Mouse (Mus musculus) embryonic facial prominence, embryonic 14.5 days (tissue): ENCODE measurements around the gene Ereg. TPM values are rescaled to one million over a fixed set of nuclear protein-coding genes. Genes with fewer than 3 reads are reported as not detected.

ENCODE experiments used
- ATAC-seq: fragments of 200-750 bp; cut with Nextera tagmentation; 2 replicates; pipeline ENCODE4 v1.8.0; 2017; ENCODE audit warnings: low read depth, moderate number of reproducible peaks, moderate TSS enrichment
- DNase-seq: peaks from one replicate; pipeline ENCODE4 v3.0.0-alpha.2; 2015; ENCODE audit warnings: low spot score
- H3K27ac ChIP-seq: fragments of 300-500 bp; sonication (generic); replicated peaks from 2 replicates; pipeline ENCODE4 v1.5.1; 2014; ENCODE audit warnings: low read depth, mild to moderate bottlenecking, low read length, moderate library complexity
- H3K27me3 ChIP-seq: fragments of 300-500 bp; sonication (generic); replicated peaks from 2 replicates; pipeline ENCODE4 v1.6.1; 2014; ENCODE audit warnings: low read length; ENCODE audit not compliant: control insufficient read depth, insufficient read depth
- H3K36me3 ChIP-seq: fragments of 300-500 bp; sonication (generic); 2 replicates; pipeline ENCODE4 v1.6.1; 2014; ENCODE audit warnings: low read length, mixed read lengths; ENCODE audit not compliant: control insufficient read depth, insufficient read depth
- H3K4me1 ChIP-seq: fragments of 300-500 bp; sonication (generic); 2 replicates; pipeline ENCODE4 v1.6.1; 2014; ENCODE audit warnings: antibody characterized with exemption, low read length; ENCODE audit not compliant: control insufficient read depth, insufficient read depth
- H3K4me2 ChIP-seq: fragments of 300-500 bp; sonication (generic); 2 replicates; pipeline ENCODE4 v1.6.1; 2014; ENCODE audit warnings: low read depth, mild to moderate bottlenecking, low read length, moderate library complexity, mixed read lengths
- H3K4me3 ChIP-seq: fragments of 300-500 bp; sonication (generic); 2 replicates; pipeline ENCODE4 v1.5.1; 2014; ENCODE audit warnings: low read depth, mild to moderate bottlenecking, low read length
- H3K9ac ChIP-seq: fragments of 300-500 bp; sonication (generic); 2 replicates; pipeline ENCODE4 v1.6.1; 2014; ENCODE audit warnings: low read depth, mild to moderate bottlenecking, low read length, moderate library complexity, mixed read lengths
- H3K9me3 ChIP-seq: fragments of 300-500 bp; sonication (generic); 2 replicates; pipeline ENCODE4 v1.6.1; 2016; ENCODE audit warnings: low read length; ENCODE audit not compliant: control insufficient read depth
- WGBS: fragments of 180-500 bp; shearing (Covaris S2); extraction: QIAGEN DNeasy Blood & Tissue Kit; methylation state at CpG from one replicate; pipeline ENCODE4 v1.1.7; 2014; 5-methylcytosine and 5-hydroxymethylcytosine counted together
- polyA plus RNA-seq: library from polyadenylated mRNA; unstranded; fragments of >200 nt; fragmentation: Nextera tagmentation; extraction: Ambion mirVana; gene quantifications from 2 replicates; pipeline ENCODE4 v1.2.1, GENCODE M21; 2014

Ereg gene
- polyA plus RNA-seq, 1 experiment from 2014 or later = 0.06 TPM

DNA sequence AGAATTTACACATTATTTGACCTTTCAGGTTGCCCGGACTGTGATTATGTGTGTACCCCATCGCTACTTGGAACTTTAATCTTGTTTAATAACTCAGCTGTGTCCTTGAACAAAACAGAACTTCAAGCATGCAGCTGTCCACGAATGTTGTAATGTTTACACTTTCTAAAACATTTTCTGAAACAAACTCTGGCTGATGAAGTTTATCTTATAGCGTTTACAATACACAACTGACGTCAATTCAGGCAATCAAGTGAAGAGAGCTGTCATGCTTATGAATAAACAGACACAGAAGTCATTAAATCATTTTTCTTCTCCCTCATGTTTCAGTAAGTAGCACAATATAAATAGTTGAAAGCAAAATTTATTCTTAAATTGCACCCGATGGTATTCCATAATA, 26.4 kb upstream of the Ereg start:
- no peak overlapping the region for H3K4me3 ChIP-seq
- no peaks in the 10 kb centered on the region for H3K36me3 ChIP-seq
- no peaks in the 10 kb centered on the region for H3K9me3 ChIP-seq
- 64% methylated on average over 6 of the region's 6 CpGs for WGBS
- H3K4me1 ChIP-seq = no peaks in the 10 kb centered on the region
- no peak for DNase-seq
- no peak for ATAC-seq
- H3K27ac ChIP-seq = no peak overlapping the region
- H3K4me2 ChIP-seq = no peak overlapping the region
- no peak overlapping the region for H3K9ac ChIP-seq
- no peaks in the 10 kb centered on the region for H3K27me3 ChIP-seq

DNA sequence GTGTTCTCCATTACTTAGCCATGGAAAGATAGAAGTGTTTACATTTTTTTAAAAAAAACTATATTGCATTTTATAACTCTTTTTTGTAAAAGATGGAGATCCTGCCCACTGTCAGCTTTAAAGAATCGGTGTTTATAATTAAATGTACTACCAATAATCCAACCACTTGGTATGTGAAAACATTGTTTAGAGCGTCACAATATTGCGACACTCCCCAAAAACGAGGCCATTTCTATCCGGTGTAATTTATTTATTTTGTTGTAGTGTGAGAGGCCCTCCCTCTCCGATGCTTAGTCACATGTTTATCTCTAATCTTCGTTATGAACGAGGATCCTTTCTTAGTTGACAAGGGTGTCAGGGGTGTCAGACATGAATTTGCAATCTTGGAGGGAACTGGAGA, 26.0 kb upstream of the Ereg start:
- Histone ChIP-seq H3K4me1 (no peaks in the 10 kb centered on the region), H3K4me3 (no peak overlapping the region), H3K9ac (no peak overlapping the region), H3K27ac (no peak overlapping the region), H3K4me2 (no peak overlapping the region), H3K36me3 (no peaks in the 10 kb centered on the region), H3K9me3 (no peaks in the 10 kb centered on the region), H3K27me3 (no peaks in the 10 kb centered on the region)
- WGBS = 81% methylated on average over 8 of the region's 8 CpGs
- DNase-seq = no peak
- no peak for ATAC-seq

DNA sequence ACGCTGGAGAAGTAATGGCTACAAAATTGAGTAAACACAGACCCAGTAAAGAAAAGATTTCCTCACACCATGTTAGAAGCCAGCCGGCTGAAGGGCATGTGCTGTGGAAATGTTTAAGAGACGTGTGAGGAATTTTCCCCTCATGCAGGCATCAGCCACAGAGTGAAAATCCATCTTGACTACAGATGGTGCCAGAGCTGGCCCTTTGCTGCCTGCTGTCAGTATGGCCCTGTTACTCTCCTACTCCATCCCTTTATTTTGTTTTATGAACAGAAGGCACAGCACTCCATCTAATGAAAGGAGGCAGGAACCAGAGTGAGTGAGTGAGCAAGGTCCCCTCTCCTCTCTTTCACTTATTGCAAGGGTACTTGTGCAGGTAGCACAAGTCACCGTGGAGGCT, 2.1 kb upstream of the Ereg start:
- Histone ChIP-seq H3K4me1 (peaks cover 4% of the 10 kb centered on the region), H3K27ac (no peak overlapping the region), H3K36me3 (no peaks in the 10 kb centered on the region), H3K9ac (no peak overlapping the region), H3K4me2 (no peak overlapping the region), H3K9me3 (no peaks in the 10 kb centered on the region), H3K4me3 (no peak overlapping the region), H3K27me3 (peaks cover 23% of the 10 kb centered on the region)
- WGBS = 59% methylated on average over 4 of the region's 4 CpGs
- DNase-seq (no peak), ATAC-seq (no peak)

DNA sequence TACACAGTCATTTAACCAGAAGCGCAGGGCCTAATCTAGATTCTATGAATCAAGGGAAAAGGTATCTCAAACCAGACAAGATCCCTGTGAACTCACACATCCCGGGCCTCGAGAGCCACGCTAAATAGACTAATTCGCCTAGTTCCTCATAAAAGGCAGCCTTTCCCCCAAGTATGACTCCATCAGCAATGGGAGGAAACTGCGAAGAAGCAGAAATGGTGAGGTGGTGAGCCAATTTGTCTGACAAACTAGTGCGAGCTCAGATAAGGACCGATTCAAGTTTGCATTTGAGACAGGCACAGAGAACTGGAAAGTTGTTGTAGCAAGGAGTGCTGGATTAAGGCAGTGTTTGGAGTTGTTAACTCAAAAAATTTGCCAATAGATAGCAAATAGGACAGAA, 796 bp upstream of the Ereg start:
- Histone ChIP-seq H3K36me3 (no peaks in the 10 kb centered on the region), H3K4me1 (peaks cover 4% of the 10 kb centered on the region), H3K4me2 (no peak overlapping the region), H3K9ac (no peak overlapping the region), H3K9me3 (no peaks in the 10 kb centered on the region), H3K27me3 (peaks cover 23% of the 10 kb centered on the region), H3K27ac (no peak overlapping the region), H3K4me3 (no peak overlapping the region)
- WGBS = 79% methylated on average over 8 of the region's 8 CpGs
- DNase-seq (no peak), ATAC-seq (no peak)

DNA sequence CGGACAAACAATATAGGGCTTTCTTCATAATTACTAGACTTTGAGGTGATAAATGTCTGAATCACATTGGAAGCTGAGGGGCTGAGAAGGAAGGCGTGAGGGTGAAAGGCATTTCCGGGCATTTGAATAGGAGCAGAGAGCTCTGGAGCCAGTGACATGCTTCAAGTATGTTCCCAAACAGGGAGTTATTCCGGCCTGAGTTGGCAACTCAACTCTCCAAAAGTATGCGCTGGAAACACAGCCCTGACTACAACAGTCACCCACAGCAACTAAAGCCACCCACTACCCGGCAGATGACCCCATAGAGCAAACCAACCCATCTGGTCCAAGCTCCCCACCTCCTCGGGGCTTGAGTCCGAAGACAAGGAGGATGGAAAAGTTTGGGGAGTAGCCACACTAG, 396 bp upstream of the Ereg start:
- Histone ChIP-seq H3K9me3 (no peaks in the 10 kb centered on the region), H3K4me3 (peak overlapping the region; percentile 33), H3K36me3 (no peaks in the 10 kb centered on the region), H3K27me3 (peaks cover 23% of the 10 kb centered on the region), H3K27ac (no peak overlapping the region), H3K4me1 (peaks cover 4% of the 10 kb centered on the region), H3K4me2 (peak overlapping the region; percentile 57), H3K9ac (peak overlapping the region; percentile 51; the same call in 1 of the 2 replicates)
- 37% methylated on average over 8 of the region's 8 CpGs for WGBS
- no peak for DNase-seq
- ATAC-seq = no peak

- no peak overlapping the region for H3K27ac ChIP-seq
- no peaks in the 10 kb centered on the region for H3K36me3 ChIP-seq
- H3K4me2 ChIP-seq = peak overlapping the region; percentile 57
- H3K27me3 ChIP-seq = peaks cover 23% of the 10 kb centered on the region
- ATAC-seq (no peak), DNase-seq (no peak)
- no peaks in the 10 kb centered on the region for H3K9me3 ChIP-seq
- no peak overlapping the region for H3K4me3 ChIP-seq
- H3K9ac ChIP-seq = no peak overlapping the region
- WGBS = 57% methylated on average over 1 of the region's 1 CpGs
- H3K4me1 ChIP-seq = peaks cover 4% of the 10 kb centered on the region
These were observed 599 bp downstream of the Ereg start for GRCm38 (mm10) chr5:91075021-91075420.

GRCm38 (mm10) chr5:91083016-91083415, 8.6 kb downstream of the Ereg start:
- DNase-seq (no peak), ATAC-seq (no peak)
- no peak overlapping the region for H3K4me2 ChIP-seq
- no peaks in the 10 kb centered on the region for H3K27me3 ChIP-seq
- H3K9ac ChIP-seq = no peak overlapping the region
- WGBS = 83% methylated on average over 5 of the region's 5 CpGs
- no peak overlapping the region for H3K27ac ChIP-seq
- no peaks in the 10 kb centered on the region for H3K9me3 ChIP-seq
- H3K4me1 ChIP-seq = no peaks in the 10 kb centered on the region
- H3K4me3 ChIP-seq = no peak overlapping the region
- H3K36me3 ChIP-seq = no peaks in the 10 kb centered on the region

- no peak overlapping the region for H3K4me2 ChIP-seq
- no peak overlapping the region for H3K9ac ChIP-seq
- WGBS = 72% methylated on average over 5 of the region's 5 CpGs
- no peak overlapping the region for H3K4me3 ChIP-seq
- H3K4me1 ChIP-seq = no peaks in the 10 kb centered on the region
- H3K9me3 ChIP-seq = no peaks in the 10 kb centered on the region
- DNase-seq = no peak
- no peaks in the 10 kb centered on the region for H3K27me3 ChIP-seq
- ATAC-seq = no peak
- H3K36me3 ChIP-seq = no peaks in the 10 kb centered on the region
- H3K27ac ChIP-seq = no peak overlapping the region
These were observed 10.9 kb downstream of the Ereg start for GRCm38 (mm10) chr5:91085291-91085690.

DNA sequence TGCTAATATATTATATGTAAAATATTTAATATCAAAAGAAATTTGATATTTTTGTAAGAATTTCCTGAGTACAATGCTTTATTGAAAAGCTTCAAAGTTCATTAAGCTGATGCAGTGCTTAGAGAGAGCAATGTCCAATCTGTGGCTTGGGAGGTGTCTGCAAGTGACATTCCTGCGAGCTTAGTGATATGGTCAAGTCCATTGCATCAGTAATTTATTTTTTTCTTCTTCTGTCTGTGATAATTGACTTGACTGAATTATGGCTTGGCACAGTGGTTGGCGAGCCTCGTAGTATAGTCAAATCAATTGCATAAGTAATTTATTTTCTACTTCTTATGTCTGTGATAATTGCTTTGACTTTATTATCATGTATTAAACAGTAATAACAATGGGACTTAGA, 15.9 kb downstream of the Ereg start:
- no peak for ATAC-seq
- Histone ChIP-seq H3K36me3 (no peaks in the 10 kb centered on the region), H3K9ac (no peak overlapping the region), H3K4me1 (no peaks in the 10 kb centered on the region), H3K4me3 (no peak overlapping the region), H3K9me3 (no peaks in the 10 kb centered on the region), H3K27ac (no peak overlapping the region), H3K4me2 (no peak overlapping the region), H3K27me3 (no peaks in the 10 kb centered on the region)
- 72% methylated on average over 3 of the region's 3 CpGs for WGBS
- no peak for DNase-seq
